Mouse (Mus musculus): ENCODE data around the gene Nono.

Gene Nono

DNA sequence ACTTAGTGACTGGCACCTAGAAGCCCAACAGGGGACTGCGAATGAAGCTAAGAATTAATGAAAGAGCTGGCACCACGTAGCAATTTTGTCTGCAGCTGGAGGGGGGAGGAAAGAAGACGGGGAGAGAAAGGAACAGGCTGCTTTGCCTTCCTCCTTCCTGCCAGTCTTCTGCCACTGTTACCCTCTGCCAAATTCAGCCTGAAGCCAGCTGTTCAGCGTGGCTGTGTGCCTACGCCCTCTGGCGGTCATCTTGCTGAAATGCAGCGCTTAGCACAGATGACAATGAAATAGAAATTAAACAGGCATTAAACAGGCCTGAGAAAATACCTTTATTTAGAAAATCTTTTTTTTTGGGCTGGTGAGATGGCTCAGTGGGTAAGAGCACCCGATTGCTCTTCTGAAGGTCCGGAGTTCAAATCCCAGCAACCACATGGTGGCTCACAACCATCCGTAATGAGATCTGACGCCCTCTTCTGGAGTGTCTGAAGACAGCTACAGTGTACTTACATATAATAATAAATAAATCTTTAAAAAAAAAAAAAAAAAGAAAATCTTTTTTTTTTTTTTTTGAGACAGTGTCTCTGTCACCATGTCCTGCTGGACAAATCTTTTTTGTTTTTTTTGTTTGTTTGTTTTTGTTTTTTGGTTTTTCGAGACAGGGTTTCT is 57.5 kb downstream of the Nono start:
- DNase-seq = peak; percentile 56
